Mouse (Mus musculus) urinary bladder, postnatal 25 days (tissue): Measurements from ENCODE around the gene BC030500.

Experiments
- DNase-seq: peaks from one replicate; pipeline ENCODE4 v3.0.0; 2022; ENCODE audit warnings: low spot score

BC030500 gene

GRCm38 (mm10) chr8:58911677-58912076, at the start of gene BC030500:
TSS of gene BC030500 (plus strand) at chr8:58911755.
- DNase-seq: no peak

- DNase-seq: no peak
These were observed 25.1 kb upstream of the BC030500 start for GRCm38 (mm10) chr8:58886405-58886804.

DNA sequence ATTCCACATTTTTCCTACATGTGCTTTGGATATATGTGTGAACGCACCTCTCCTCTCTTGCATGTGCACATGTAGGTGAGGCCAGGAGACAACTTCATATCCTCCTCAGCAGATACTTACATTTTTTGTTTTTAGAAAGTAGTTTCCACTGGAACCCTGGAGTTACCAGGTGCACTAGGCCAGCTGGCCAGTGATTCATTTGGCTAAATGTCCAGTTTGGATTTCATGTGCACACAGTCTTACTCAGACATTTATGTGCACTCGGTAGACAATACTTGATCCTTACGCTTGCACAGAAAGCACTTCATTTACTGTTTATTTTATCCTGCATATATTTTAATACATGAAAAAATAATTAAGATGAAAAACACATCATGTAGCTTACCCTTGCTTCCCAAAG, 21.0 kb upstream of the BC030500 start:
- DNase-seq: no peak

GRCm38 (mm10) chr8:58895960-58896359, 15.6 kb upstream of the BC030500 start:
- no peak for DNase-seq

DNA sequence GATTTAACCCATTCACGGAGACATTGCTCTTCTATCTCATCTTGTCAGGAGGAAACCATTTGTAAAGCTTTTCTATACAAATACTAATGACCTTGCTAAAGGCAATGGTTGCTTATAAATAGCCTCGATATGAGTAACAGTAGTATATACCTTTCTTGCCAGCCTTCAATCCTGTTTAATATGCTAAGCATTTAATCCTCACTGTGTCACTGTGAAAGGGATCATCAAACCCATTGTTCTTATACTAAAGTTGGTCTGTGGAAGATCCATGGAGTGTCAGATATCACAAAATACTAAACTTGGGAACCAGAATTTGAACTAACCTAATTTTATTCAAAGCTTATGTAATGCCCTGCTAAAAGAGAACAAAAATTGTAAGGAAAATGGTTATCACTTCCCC, 7.1 kb upstream of the BC030500 start:
- no peak for DNase-seq

- no peak for DNase-seq
These were observed 763 bp downstream of the BC030500 start, which contains the start of gene Galntl6 for GRCm38 (mm10) chr8:58912196-58912839. TSS of gene Galntl6 (minus strand) at chr8:58912640.

GRCm38 (mm10) chr8:58912840-58913639, 1.5 kb downstream of the BC030500 start:
- DNase-seq: peak; percentile 3

DNA sequence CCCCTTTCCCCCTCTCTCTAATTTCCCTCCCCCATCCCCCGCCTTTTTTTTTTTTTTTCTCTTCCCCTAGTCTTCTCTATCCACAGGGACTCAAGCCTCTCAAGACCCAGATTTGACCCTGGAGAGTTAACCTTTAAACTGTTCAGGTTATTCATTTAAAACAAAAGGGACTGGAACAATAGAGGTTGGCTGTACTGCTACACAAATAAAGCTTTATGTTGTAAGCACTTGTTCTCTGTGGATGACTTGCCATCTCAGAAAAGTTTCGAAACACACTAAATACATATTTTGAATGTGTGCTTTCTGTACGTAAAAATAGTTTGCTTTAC, 2.0 kb downstream of the BC030500 start:
- no peak for DNase-seq

- no peak for DNase-seq
These were observed 3.6 kb downstream of the BC030500 start for GRCm38 (mm10) chr8:58915142-58915541.

- no peak for DNase-seq
These were observed 19.5 kb downstream of the BC030500 start for GRCm38 (mm10) chr8:58931066-58931465.

- DNase-seq: no peak
These were observed 32.2 kb downstream of the BC030500 start for GRCm38 (mm10) chr8:58943773-58944172.

GRCm38 (mm10) chr8:58957195-58957739, 45.7 kb downstream of the BC030500 start:
- DNase-seq: no peak
